Mouse (Mus musculus): ENCODE results near the gene Itga5. TPM values are rescaled to one million over a fixed set of nuclear protein-coding genes. Genes with fewer than 3 reads are reported as not detected.

The Itga5 gene
- polyA plus RNA-seq, 1 experiment from 2014 or later, result 19.4 TPM

DNA sequence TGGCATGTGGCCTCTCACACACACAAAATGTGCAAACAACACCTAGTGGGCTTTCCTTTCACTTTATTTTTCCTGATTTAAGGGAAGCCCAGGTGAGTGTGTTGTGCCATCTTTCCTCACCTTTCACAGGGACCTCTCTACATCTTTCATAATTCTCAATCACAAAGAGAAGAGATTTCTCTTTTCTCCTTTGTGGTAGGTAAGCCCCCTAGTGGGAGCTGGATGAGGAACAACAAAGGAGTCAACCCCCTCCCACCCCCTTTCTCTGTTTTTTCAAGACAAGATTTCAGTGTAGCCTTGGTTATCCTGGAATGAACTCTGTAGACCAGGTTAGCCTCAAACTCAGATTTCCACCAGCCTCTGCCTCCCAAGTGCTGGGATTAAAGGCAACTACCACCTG is 23.0 kb downstream of the Itga5 start:
- no peak overlapping the region for H3K4me3 ChIP-seq (replicated peaks; ENCODE audit: low read depth, low read length)
- H3K9ac ChIP-seq (ENCODE audit: low read depth, low read length), result no peak overlapping the region
- peaks cover 25% of the 10 kb centered on the region for H3K36me3 ChIP-seq (ENCODE audit: insufficient read depth, low read length)
- peak; percentile 20; the same call in 1 of the 2 replicates for TF ChIP-seq CTCF (IDR thresholded peaks at IDR 0.05; ENCODE audit: low read depth)
- H3K9me3 ChIP-seq (replicated peaks; ENCODE audit: low read length), result no peaks in the 10 kb centered on the region
- ATAC-seq (replicated peaks; ENCODE audit: low FRiP score, low read depth), result no peak
- H3K27ac ChIP-seq, result no peak overlapping the region
- peaks cover 19% of the 10 kb centered on the region for H3K27me3 ChIP-seq (ENCODE audit: insufficient read depth, low read length)
- H3K4me1 ChIP-seq (replicated peaks; ENCODE audit: insufficient read depth, low read length), result 0 out of 2 replicates have a peak, but pooled peaks cover 9% of the 10 kb centered on the region
- H3K4me2 ChIP-seq (ENCODE audit: low read length), result no peak overlapping the region
- no peak for DNase-seq (ENCODE audit: low spot score)

- no peak overlapping the region for H3K4me2 ChIP-seq (ENCODE audit: low read length)
- TF ChIP-seq CTCF (IDR thresholded peaks at IDR 0.05; ENCODE audit: low read depth), result no peak
- H3K27me3 ChIP-seq (ENCODE audit: insufficient read depth, low read length), result peaks cover 19% of the 10 kb centered on the region
- H3K36me3 ChIP-seq (ENCODE audit: insufficient read depth, low read length), result peaks cover 19% of the 10 kb centered on the region
- ATAC-seq (replicated peaks; ENCODE audit: low FRiP score, low read depth) (no peak), DNase-seq (ENCODE audit: low spot score) (no peak)
- 0 out of 2 replicates have a peak, but pooled peaks cover 9% of the 10 kb centered on the region for H3K4me1 ChIP-seq (replicated peaks; ENCODE audit: insufficient read depth, low read length)
- no peak overlapping the region for H3K9ac ChIP-seq (ENCODE audit: low read depth, low read length)
- no peak overlapping the region for H3K4me3 ChIP-seq (replicated peaks; ENCODE audit: low read depth, low read length)
- no peaks in the 10 kb centered on the region for H3K9me3 ChIP-seq (replicated peaks; ENCODE audit: low read length)
- no peak overlapping the region for H3K27ac ChIP-seq
- 67% methylated on average over 3 of the region's 3 CpGs for WGBS
Observed at GRCm38 (mm10) chr15:103343008-103343407, 23.6 kb downstream of the Itga5 start.

GRCm38 (mm10) chr15:103342415-103342814 is 24.1 kb downstream of the Itga5 start:
- 18% methylated on average over 4 of the region's 4 CpGs for WGBS
- no peak overlapping the region for H3K9ac ChIP-seq (ENCODE audit: low read depth, low read length)
- no peak overlapping the region for H3K4me2 ChIP-seq (ENCODE audit: low read length)
- peaks cover 19% of the 10 kb centered on the region for H3K27me3 ChIP-seq (ENCODE audit: insufficient read depth, low read length)
- TF ChIP-seq CTCF (IDR thresholded peaks at IDR 0.05; ENCODE audit: low read depth), result peak; percentile 91
- ATAC-seq (replicated peaks; ENCODE audit: low FRiP score, low read depth), result no peak
- H3K4me3 ChIP-seq (replicated peaks; ENCODE audit: low read depth, low read length), result no peak overlapping the region
- DNase-seq (ENCODE audit: low spot score), result peak; percentile 87
- H3K27ac ChIP-seq, result no peak overlapping the region
- no peaks in the 10 kb centered on the region for H3K9me3 ChIP-seq (replicated peaks; ENCODE audit: low read length)
- H3K36me3 ChIP-seq (ENCODE audit: insufficient read depth, low read length), result peaks cover 19% of the 10 kb centered on the region
- 0 out of 2 replicates have a peak, but pooled peaks cover 9% of the 10 kb centered on the region for H3K4me1 ChIP-seq (replicated peaks; ENCODE audit: insufficient read depth, low read length)

DNA sequence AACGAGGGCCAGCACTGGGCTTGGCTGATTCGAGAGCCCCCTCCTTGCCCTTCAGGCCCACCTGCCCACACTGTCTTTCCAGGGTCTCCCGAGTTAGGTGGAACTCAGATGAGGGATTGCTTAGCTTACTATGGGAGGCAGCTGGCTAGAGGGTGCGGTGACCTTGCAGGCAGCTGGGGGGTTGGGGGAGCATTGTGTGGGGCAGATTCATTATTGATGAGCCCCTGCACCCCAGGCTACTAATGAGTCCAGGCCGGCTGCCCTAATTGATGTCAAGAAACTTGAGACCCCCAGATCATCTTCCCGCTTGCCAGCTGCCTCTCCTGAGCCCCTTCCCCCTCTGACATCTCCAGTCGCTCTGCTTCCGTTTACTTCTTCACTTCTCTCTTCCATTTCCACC is 25.0 kb downstream of the Itga5 start:
- H3K4me2 ChIP-seq (ENCODE audit: low read length), result no peak overlapping the region
- no peak for ATAC-seq (replicated peaks; ENCODE audit: low FRiP score, low read depth)
- H3K27me3 ChIP-seq (ENCODE audit: insufficient read depth, low read length), result peaks cover 19% of the 10 kb centered on the region
- H3K36me3 ChIP-seq (ENCODE audit: insufficient read depth, low read length), result peaks cover 19% of the 10 kb centered on the region
- H3K9ac ChIP-seq (ENCODE audit: low read depth, low read length), result no peak overlapping the region
- no peak overlapping the region for H3K27ac ChIP-seq
- no peak overlapping the region for H3K4me3 ChIP-seq (replicated peaks; ENCODE audit: low read depth, low read length)
- no peaks in the 10 kb centered on the region for H3K9me3 ChIP-seq (replicated peaks; ENCODE audit: low read length)
- no peak for DNase-seq (ENCODE audit: low spot score)
- 39% methylated on average over 8 of the region's 8 CpGs for WGBS
- H3K4me1 ChIP-seq (replicated peaks; ENCODE audit: insufficient read depth, low read length), result 0 out of 2 replicates have a peak, but pooled peaks cover 9% of the 10 kb centered on the region
- no peak for TF ChIP-seq CTCF (IDR thresholded peaks at IDR 0.05; ENCODE audit: low read depth)

DNA sequence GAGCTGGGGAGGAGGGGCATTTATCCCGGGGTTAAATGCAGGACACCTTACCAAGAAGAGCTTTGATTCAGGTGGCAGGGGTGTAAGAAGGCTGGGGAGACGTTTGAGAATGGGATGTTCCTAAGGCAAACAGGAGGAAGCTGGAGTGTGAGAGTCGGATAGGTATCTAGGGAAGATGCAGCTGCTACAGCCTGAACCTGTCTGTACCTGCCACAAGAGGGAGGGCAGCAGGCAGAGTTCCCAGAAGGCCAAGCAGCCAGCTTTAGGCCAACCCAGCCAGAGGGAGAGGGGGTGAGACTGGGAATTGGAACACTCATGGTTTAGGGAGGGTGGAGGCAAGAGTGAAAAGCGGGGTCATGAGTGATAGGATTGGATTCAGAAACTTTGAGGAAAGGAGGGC is 25.8 kb downstream of the Itga5 start:
- WGBS, result 24% methylated on average over 4 of the region's 4 CpGs
- DNase-seq (ENCODE audit: low spot score), result no peak

DNA sequence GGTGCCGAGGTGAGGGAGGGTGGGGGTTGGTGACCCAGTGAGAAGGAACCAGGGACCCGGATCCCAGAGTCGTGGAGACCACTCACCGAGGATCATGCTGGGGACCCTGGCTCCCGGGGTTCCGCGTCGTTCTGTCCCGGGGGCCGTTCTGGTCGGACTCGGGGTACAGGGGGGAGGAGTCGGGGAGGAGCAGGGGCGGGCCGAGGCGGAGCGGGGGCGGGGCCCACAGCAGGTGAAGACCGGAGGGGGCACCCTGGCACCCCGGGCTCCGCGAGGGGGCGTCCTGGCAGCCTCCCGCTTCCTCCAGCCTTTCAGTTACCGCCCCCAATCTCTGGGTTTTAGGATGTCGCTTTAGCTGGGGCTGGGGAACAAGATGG is 26.6 kb downstream of the Itga5 start, which contains the start of gene Zfp385a:
Gene Zfp385a (minus strand): TSS at position 133 of the 377 bp plus-strand sequence.
- ATAC-seq (replicated peaks; ENCODE audit: low FRiP score, low read depth) (0 out of 2 replicates have a peak, but pooled peaks have one; percentile 14), DNase-seq (ENCODE audit: low spot score) (no peak)
- peaks cover 10% of the 10 kb centered on the region; the same call in 1 of the 2 replicates for H3K36me3 ChIP-seq (ENCODE audit: insufficient read depth, low read length)
- H3K4me1 ChIP-seq (replicated peaks; ENCODE audit: insufficient read depth, low read length), result 0 out of 2 replicates have a peak, but pooled peaks cover 9% of the 10 kb centered on the region
- no peaks in the 10 kb centered on the region for H3K9me3 ChIP-seq (replicated peaks; ENCODE audit: low read length)
- no peak within 1 kb of the TSS for H3K27ac ChIP-seq
- H3K4me2 ChIP-seq (ENCODE audit: low read length), result peak within 1 kb of the TSS; percentile 91
- WGBS, result 1% methylated on average over 25 of the region's 26 CpGs
- H3K4me3 ChIP-seq (replicated peaks; ENCODE audit: low read depth, low read length), result peak within 1 kb of the TSS; percentile 57
- TF ChIP-seq CTCF (IDR thresholded peaks at IDR 0.05; ENCODE audit: low read depth), result peak; percentile 16; the same call in 1 of the 2 replicates
- H3K27me3 ChIP-seq (ENCODE audit: insufficient read depth, low read length), result peaks cover 19% of the 10 kb centered on the region
- peak within 1 kb of the TSS; percentile 41 for H3K9ac ChIP-seq (ENCODE audit: low read depth, low read length)

More for the DNA sequence above, 25.8 kb downstream of the Itga5 start:
- Histone ChIP-seq H3K36me3 (ENCODE audit: insufficient read depth, low read length) (peaks cover 18% of the 10 kb centered on the region), H3K4me3 (replicated peaks; ENCODE audit: low read depth, low read length) (no peak overlapping the region), H3K9ac (ENCODE audit: low read depth, low read length) (no peak overlapping the region), H3K4me2 (ENCODE audit: low read length) (peak overlapping the region; percentile 91; the same call in 1 of the 2 replicates), H3K9me3 (replicated peaks; ENCODE audit: low read length) (no peaks in the 10 kb centered on the region), H3K27ac (no peak overlapping the region), H3K4me1 (replicated peaks; ENCODE audit: insufficient read depth, low read length) (0 out of 2 replicates have a peak, but pooled peaks cover 9% of the 10 kb centered on the region), H3K27me3 (ENCODE audit: insufficient read depth, low read length) (peaks cover 19% of the 10 kb centered on the region)
- TF ChIP-seq CTCF (IDR thresholded peaks at IDR 0.05; ENCODE audit: low read depth), result peak; percentile 50; the same call in 1 of the 2 replicates
- no peak for ATAC-seq (replicated peaks; ENCODE audit: low FRiP score, low read depth)

All from kidney, postnatal 0 days (tissue).